Mouse (Mus musculus) hematopoietic stem cell, adult 5-6 weeks (primary cell): ENCODE measurements around the gene Tle2. TPM values are rescaled to one million over a fixed set of nuclear protein-coding genes. Genes with fewer than 3 reads are reported as not detected.

Experiments
- ATAC-seq, 2 experiments: fragments of 125-278 bp in 1 of 2; replicated peaks in 1 of 2; 2 replicates each; pipeline ENCODE4 v1.8.0; 2016 to 2017; ENCODE audit warnings: inconsistent platforms in 2 of 2, mild to moderate bottlenecking in 2 of 2, moderate number of reproducible peaks in 2 of 2, low read depth in 1 of 2, moderate TSS enrichment in 1 of 2; ENCODE audit not compliant: low FRiP score in 2 of 2, poor library complexity in 2 of 2, severe bottlenecking in 2 of 2, insufficient read depth in 1 of 2, low TSS enrichment in 1 of 2
- total RNA-seq: library from RNA; stranded (forward); fragments of 172-1452, 232-1000 nt; gene quantifications from 2 replicates; pipeline ENCODE4 v1.2.3, GENCODE M21; 2017

Tle2 gene
- total RNA-seq, 1 experiment from 2014 or later: 11.2 TPM

DNA sequence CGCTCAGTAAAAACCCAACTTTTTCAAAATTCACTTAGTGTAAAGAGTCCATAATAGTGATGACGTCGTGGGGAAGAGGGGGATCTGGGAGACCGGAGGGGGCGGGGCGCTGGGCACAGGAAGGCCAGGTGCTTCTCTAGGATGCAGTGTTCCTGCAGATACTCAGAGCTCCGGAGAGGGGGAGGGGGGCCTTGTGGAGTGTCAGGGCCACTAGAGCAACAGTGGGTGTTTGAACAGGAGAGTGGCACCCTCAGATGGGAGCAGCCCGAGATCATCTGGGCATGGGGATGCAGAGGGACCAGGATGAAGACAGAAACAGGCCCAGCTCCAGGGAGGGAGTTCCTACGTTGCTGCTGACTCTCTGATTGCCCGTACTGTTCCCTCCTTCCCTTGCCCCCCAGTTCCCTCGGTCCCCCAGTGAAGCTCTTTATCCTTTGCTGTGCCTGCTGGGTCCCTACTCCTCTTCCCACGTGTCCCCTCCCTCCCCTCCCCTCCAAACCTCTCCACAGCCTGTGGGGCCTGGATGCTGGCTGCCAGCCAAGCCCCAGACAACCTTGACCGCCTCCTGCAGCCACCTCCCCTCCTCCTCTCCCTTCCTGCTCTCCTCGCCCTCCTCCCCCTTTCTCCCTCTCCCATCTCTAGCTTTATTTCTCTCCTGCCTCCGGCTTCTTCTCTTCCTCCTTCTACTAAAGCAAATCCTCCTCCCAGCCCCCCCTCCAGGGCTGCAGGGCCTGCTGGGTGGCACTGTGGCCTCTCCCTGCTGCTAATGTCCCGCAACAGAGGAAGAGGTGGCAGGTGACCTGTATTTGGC lies 5.8 kb upstream of the Tle2 start:
- ATAC-seq: no peak

DNA sequence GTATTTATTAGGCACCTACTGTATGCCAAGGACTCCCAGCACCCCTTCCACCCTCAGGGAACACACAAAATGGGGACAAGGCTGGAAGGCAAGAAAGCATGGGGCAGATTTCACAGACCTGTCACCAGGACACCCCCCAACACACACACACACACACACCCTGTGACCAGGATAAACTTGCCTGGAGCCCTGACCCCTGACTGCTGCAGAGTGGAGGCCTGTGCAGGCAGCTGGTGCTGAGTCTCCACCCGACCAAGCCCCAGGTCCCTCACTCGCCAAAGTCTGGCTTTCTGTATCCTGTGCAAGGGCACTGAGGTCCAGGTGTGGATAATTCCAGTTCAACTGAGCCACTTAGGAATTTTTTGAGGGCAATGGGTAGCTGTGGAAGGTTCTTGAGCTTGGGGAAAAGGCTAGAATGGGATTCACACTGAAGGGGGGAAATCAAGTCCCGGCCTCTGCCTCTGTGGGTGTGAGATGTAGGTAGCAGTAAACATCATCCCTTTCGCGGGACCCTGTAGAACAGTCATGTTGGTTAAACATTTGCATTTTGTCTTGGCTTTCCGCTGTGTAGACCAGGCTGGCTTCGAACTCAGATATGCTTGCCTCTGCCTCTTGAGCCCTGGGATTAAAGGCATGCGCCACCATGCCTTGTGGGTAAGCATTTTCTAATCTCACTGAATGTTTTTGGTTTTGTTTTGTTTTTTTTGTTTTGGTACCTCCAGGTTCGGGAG lies 4.7 kb upstream of the Tle2 start:
- no peak for ATAC-seq

DNA sequence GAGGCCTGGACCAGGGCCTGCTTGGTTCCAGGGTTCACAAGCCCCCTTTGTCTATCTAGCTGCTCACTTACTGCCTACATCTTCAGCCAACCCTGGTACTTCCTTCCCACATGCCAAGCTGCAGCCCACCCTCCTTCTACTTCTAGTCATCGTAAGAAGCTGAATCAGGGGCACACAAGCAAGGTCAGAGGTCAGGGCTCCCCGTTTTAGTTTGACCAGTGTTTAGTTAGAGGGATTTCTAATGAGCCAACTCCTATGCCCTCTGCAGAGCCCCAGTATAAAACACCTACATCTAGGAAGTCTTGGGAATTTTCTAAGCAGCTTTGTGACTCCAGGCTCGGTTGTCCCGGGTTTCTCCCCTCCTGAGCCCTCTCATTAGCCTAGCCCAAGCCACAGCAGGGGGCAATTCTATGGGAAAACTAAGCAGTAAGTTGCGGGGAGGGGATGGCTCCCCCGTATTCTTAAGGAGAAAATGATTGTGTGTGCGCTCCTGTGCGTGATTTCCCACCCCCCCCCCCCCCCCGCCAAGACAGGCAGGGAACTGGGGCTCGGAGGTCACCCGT lies 4.0 kb upstream of the Tle2 start:
- ATAC-seq: no peak

DNA sequence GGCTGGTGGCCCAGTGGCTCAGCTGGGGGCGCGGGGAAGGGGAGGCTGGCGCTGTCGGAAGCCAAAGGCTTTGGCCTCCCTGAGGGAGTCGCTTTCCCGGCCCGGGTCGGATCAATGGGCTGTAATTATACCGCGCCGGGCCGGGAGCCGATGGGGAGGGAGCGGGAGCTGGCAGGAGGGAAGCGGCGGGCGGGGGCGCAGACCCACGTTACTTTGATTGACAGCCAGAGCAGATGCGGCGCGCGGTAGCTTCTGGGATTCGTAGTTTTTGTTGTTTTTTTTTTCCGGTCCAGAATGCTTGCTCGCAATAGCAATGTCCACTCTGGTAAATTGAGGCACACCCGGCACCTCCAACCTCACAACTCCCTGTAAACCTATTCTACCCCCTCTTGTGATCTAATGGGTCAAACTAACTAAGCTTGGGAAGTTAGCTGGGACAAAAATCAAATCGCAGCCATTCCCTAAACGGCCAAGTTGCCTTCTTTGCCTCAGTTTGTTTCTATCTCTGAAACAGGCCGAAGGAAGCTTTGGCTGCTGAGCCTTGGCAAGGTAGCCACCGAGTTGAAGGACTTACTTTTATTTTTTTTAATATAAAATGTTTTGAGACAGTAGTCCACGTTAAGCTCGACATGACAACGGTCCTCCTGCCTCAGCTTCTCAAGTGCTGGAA lies 3.4 kb upstream of the Tle2 start:
- peak; percentile 37 to 38 for ATAC-seq

DNA sequence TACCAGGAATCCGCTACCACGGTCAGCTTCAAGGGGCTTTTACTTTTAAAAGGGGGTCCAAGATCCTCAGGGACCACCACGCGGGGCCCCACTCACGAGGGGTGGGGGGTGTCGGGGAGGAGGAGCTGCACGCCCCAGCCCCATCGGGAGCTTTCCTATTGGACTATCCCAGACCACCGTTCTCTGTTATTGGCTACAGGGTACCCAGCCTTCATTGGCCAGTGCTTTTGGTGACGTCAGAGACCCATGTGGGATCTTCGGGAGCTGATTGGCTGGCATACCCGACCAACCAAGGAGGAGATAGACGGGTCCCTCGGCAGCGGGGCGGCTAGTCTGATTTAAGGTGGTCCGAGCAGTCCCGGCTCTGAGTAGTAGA lies 2.9 kb upstream of the Tle2 start:
- peak; percentile 91 to 95 for ATAC-seq

DNA sequence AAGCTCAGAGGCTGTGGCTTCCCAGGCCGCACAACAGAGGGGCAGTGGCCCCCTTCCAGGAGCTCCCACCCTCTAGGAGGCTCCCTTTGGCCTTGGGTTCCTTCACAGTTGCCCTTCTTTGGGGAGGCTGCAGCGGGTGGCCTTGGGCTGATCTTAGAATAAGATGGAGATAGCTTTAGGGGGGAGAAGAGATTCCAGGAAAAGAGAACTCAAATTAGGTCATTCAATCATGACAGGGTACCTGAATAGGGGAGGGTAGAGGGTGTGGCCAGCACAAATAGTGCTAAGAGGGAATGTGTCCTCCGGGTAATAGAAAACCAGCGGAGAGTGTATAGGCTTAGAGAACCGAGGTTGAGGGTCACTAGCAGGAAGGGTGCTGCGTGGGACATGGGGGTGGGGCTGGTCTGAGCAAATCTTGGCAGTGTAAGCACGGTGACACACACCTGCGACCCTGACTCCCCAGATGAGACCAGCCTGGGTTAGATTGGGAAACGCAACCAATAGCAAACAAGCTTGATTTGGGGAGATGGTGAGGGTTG lies 2.2 kb upstream of the Tle2 start:
- no peak for ATAC-seq

DNA sequence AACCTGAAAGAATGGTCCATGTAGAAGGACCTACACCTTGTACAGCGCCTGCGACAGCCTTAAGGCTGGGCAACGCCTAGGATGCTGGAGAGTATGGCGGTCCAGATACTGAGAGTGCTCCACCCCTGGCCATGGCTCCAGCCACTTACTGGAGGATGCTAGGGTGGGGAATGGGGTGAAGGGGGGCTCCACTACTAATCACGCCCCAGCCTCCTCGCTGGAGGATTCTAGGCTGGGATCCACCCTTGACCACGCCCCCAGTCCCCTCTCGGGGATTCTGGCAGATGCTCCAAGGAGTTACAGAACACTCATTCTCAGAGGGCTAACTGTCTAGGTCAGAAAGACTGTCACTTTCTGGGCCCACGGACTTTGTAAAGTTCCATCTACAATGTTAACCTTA lies 1.4 kb upstream of the Tle2 start:
- no peak for ATAC-seq

DNA sequence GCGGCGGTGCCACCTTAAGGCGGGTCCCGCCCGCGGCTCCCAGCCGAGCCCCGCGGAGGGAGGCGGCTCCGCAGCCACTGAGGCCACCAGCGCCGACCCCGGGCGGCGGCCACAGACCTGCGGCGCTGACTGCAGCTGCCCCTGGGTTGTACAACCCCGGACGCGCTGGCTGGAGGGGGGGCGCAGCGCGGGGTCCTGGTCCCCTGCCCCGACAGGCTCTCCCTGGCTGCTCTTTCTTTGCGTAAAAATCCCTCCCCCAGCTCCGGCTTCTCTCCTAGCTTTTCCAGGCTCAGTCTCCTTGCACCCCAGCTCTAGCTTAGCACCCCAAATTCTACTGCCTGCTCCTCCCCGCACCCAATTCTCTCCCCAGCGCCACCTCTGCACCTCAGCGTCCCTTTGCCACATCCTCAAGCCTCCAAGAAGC lies 859 bp downstream of the Tle2 start:
- no peak for ATAC-seq

DNA sequence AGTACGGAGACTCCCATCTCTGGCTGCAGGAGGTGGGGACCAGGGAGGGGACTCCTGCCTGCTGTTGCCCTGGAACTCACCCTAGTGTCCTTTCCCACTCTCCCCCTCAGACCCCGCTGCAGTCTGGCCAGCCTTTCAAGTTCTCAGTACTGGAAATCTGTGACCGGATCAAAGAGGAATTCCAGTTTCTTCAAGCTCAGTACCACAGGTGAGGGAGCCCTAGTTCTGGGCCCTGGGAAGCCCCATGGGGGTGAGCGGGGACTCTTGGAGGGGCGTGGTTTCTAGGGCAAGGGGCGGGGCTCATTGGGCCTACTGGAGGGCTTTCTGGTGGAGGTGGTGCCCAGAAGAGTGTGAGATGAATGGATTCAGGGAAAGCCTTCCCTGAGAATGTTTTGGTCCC lies 1.3 kb downstream of the Tle2 start:
- ATAC-seq: no peak

DNA sequence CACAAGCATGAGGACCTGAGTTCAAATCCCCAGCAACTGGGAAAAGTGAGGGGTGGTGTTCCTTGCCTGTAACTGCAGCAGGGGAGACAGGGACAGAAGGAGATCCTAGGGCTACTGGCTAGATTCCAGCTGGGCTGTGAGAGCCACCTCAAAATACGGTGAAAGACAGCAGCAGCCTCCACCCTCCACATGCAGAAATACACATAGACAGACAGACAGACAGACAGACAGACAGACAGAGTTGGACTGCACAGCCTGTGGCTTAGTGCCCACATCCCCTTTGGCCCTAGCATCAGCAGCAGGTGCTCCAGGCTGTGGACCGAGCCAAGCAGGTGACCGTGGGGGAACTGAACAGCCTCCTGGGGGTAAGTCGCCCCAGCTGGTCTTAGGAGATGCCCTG lies 5.6 kb downstream of the Tle2 start:
- peak in 1 of 2 experiments; percentile 26; a peak in 2 of 4 replicates for ATAC-seq

DNA sequence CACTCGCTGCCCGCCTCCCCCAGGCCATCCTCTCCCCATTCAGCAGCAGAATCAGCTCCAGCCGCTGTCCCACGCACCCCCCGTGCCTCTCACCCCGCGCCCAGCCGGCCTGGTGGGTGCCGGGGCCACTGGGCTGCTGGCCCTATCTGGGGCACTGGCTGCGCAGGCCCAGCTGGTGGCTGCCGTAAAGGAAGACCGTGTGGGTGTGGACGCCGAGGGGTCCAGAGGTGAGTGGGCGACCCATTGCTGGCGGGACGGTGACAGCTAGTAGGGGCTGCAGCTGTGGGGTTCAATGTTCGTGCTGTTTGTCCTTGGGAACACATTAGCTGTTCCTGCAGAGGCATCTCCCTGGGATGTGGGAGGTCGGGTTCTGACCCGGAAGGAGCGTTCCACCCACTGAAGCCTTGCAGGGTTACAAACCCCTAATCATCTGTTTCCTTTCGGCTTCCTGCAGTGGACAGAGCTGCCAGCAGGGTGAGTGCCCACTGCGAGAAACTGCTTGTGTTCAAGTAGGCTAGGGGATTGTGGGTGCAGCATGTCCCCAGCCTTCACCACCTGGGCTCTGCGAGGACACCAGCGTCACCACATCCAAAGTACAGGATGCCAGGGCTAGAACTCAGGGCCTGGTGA lies 6.2 kb downstream of the Tle2 start:
- peak; percentile 79 to 82 for ATAC-seq

DNA sequence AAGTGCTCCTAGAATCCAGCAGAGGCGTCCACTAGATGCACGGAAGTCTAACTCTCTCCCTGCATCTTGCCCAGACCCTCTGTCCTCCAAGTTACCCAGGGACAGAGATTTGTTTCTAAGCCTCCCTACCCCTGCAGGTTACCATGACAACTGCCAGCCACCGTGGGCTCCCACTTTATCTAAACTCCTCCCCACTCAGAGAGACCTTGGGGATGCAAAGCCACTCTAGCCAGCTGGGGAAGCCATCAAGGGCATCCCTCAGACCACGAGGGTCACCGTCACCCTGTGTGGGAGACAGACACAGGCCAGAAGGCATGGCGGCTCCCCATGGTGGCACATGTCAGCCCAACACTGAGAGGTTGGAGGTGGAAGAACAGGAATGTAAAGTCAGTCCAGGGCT lies 9.0 kb downstream of the Tle2 start:
- ATAC-seq: no peak

DNA sequence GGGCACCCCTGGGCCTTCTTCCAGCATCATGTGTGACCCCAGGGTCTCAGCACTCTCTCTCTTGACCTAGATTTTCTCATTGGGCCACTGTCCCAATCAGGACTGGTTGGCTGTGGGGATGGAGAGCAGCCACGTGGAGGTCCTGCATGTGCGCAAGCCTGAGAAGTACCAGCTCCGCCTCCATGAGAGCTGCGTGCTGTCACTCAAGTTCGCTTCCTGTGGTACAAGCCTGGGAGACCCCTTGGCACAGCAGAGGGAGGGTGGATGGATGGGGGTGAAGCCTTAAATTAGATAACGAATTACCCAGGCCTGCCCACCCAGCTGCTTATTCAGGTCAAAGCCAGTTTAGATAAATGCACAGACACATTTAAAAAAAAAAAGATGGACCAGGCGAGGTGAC lies 14.4 kb downstream of the Tle2 start:
- ATAC-seq: no peak

DNA sequence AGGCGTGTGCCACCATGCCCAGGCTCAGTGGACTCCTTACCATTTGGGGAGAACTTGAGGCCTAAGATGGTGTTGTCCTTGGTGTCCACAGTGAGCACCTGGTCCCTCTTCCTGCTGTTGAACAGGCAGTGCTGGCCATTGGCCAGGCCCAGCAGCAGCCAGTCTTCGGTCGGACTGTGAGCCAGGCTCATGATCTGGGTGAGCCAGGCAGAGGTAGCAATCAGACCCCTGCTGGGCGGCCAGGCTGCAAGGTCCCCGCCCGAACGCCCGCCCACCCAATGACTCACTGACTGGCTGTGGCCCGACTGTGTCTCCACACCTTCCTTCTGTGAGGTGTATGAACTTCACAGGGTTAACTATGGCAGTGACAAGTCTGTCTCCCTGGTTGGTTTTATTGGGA lies 17.5 kb downstream of the Tle2 start:
- no peak for ATAC-seq

DNA sequence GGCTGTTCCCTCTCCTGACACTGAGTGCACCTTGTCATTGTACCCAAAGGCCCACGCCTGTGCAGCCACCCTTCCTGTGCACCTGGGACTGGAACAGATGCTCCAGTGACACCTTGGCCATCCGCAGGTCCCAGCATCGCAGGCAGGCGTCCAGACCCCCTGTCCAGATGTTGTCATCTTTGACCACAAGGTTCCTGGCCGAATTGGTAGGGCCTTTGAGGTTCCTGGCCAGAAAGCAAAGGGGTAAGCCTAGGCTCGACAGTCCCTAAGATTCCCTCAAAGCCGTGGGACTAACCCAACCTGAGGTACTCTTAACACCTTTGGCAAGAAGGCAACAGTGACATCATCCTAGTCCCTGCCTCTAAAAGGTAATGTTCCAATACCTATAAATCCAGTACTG lies 18.3 kb downstream of the Tle2 start:
- ATAC-seq: no peak

DNA sequence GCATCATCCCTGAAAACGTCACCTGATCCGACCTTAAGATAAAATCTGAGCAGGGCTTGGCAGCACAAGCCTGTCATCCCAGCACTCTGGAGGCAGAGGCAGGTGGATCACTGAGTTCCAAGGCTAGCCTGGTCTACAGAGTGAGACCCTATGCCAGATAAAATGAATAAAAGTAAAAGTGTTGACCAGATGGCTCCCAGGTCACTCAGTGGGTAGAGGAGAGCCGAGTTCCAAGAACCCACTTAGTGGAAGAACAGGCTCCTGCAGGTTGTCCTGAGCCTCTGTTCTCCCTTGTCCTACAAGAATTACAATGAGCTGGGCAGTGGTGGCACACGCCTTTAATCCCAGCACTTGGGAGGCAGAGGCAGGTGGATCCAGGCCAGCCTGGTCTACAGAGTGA lies 18.9 kb downstream of the Tle2 start:
- no peak for ATAC-seq

DNA sequence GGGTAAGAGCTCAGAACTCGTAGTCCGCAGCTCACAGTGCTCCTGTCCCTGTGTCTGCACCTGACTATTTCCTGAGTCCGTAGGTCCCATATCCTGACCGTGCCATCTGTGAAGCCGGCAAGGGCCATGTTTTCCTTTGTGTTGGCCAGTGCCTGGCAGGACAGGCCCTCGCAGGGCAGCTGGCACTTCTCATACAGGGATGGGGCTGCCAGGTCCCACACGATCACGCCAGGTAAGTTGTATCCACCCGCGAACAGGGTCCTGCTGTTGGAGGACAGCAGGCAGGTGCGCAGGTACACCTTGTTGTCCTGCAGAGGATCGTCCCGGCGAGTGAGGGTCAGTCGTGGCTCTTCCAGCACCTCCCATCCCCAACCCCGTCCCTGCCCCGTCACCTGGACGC lies 19.6 kb downstream of the Tle2 start:
- no peak for ATAC-seq
